Mouse (Mus musculus): Measurements from ENCODE around the gene Gm20498. TPM values are rescaled to one million over a fixed set of nuclear protein-coding genes. Genes with fewer than 3 reads are reported as not detected.

Gm20498 gene
- total and polyA plus RNA-seq, 2 experiments from 2014 or later, result 23.0 to 49.4 TPM

GRCm38 (mm10) chr12:81331937-81332874 lies 200.5 kb downstream of the Gm20498 start:
- 1% methylated on average over 52 of the region's 54 CpGs for WGBS
- Histone ChIP-seq H3K9ac (replicated peaks; ENCODE audit: low read length) (peak overlapping the region; percentile 94), H3K9me3 (ENCODE audit: low read length) (no peaks in the 10 kb centered on the region), H3K27ac (peak overlapping the region; percentile 93), H3K27me3 (ENCODE audit: insufficient read depth, low read length) (no peaks in the 10 kb centered on the region), H3K36me3 (ENCODE audit: insufficient read depth, low read length) (no peaks in the 10 kb centered on the region), H3K4me3 (ENCODE audit: low read length) (peak overlapping the region; percentile 74), H3K4me1 (ENCODE audit: insufficient read depth, low read length) (peaks cover 5% of the 10 kb centered on the region; the same call in 1 of the 2 replicates), H3K4me2 (ENCODE audit: low read depth, low read length) (peak overlapping the region; percentile 96)
- DNase-seq (ENCODE audit: low spot score), result peak; percentile 86
- TF ChIP-seq CTCF (IDR thresholded peaks at IDR 0.05; ENCODE audit: low read depth), result no peak
- peak; percentile 81 for ATAC-seq

GRCm38 (mm10) chr12:81331046-81331638 lies 201.6 kb downstream of the Gm20498 start:
- Histone ChIP-seq H3K4me2 (ENCODE audit: low read depth, low read length) (peak overlapping the region; percentile 96), H3K4me3 (ENCODE audit: low read length) (peak overlapping the region; percentile 74), H3K4me1 (ENCODE audit: insufficient read depth, low read length) (peaks cover 5% of the 10 kb centered on the region; the same call in 1 of the 2 replicates), H3K27me3 (ENCODE audit: insufficient read depth, low read length) (no peaks in the 10 kb centered on the region), H3K27ac (peak overlapping the region; percentile 48; the same call in 1 of the 2 replicates), H3K36me3 (ENCODE audit: insufficient read depth, low read length) (no peaks in the 10 kb centered on the region), H3K9ac (replicated peaks; ENCODE audit: low read length) (no peak overlapping the region), H3K9me3 (ENCODE audit: low read length) (no peaks in the 10 kb centered on the region)
- TF ChIP-seq CTCF (IDR thresholded peaks at IDR 0.05; ENCODE audit: low read depth), result no peak
- whole genome bisulfite sequencing, result 45% methylated on average over 5 of the region's 5 CpGs
- no peak for DNase-seq (ENCODE audit: low spot score)
- no peak for ATAC-seq

GRCm38 (mm10) chr12:81324991-81325390 lies 207.7 kb downstream of the Gm20498 start:
- no peak overlapping the region for H3K27ac ChIP-seq
- TF ChIP-seq CTCF (IDR thresholded peaks at IDR 0.05; ENCODE audit: low read depth), result no peak
- 82% methylated on average over 3 of the region's 3 CpGs for WGBS
- no peak for ATAC-seq
- H3K4me2 ChIP-seq (ENCODE audit: low read depth, low read length), result no peak overlapping the region
- H3K9ac ChIP-seq (replicated peaks; ENCODE audit: low read length), result no peak overlapping the region
- DNase-seq (ENCODE audit: low spot score), result no peak
- peaks cover 10% of the 10 kb centered on the region; the same call in 1 of the 2 replicates for H3K4me1 ChIP-seq (ENCODE audit: insufficient read depth, low read length)
- no peak overlapping the region for H3K4me3 ChIP-seq (ENCODE audit: low read length)
- no peaks in the 10 kb centered on the region for H3K9me3 ChIP-seq (ENCODE audit: low read length)
- no peaks in the 10 kb centered on the region for H3K27me3 ChIP-seq (ENCODE audit: insufficient read depth, low read length)
- H3K36me3 ChIP-seq (ENCODE audit: insufficient read depth, low read length), result no peaks in the 10 kb centered on the region

GRCm38 (mm10) chr12:81324116-81324515 lies 208.6 kb downstream of the Gm20498 start:
- ATAC-seq, result no peak
- Histone ChIP-seq H3K4me3 (ENCODE audit: low read length) (no peak overlapping the region), H3K36me3 (ENCODE audit: insufficient read depth, low read length) (no peaks in the 10 kb centered on the region), H3K9ac (replicated peaks; ENCODE audit: low read length) (no peak overlapping the region), H3K4me1 (ENCODE audit: insufficient read depth, low read length) (peaks cover 10% of the 10 kb centered on the region; the same call in 1 of the 2 replicates), H3K27me3 (ENCODE audit: insufficient read depth, low read length) (no peaks in the 10 kb centered on the region), H3K9me3 (ENCODE audit: low read length) (no peaks in the 10 kb centered on the region), H3K4me2 (ENCODE audit: low read depth, low read length) (no peak overlapping the region), H3K27ac (no peak overlapping the region)
- 96% methylated on average over 3 of the region's 3 CpGs for WGBS
- no peak for DNase-seq (ENCODE audit: low spot score)
- TF ChIP-seq CTCF (IDR thresholded peaks at IDR 0.05; ENCODE audit: low read depth), result no peak

DNA sequence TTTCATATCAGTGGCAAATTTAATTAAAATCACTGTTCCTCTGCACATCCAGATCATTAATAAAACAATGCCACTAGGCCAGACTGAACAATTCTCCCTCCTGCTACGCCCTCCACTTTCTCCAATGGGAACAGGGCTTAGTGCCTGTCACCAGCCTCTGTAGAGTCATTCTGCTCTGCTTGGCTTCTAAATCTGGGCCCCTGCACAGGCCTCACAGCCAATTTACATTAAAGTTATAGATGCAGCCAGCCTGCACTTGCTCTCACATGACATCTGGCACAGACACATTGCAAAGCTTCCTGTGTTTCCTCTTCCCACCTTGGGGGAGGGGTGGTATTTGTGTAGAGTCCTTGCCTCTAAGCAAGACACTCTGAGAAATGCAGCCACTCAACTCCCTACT lies 211.7 kb downstream of the Gm20498 start:
- TF ChIP-seq CTCF (IDR thresholded peaks at IDR 0.05; ENCODE audit: low read depth), result no peak
- ATAC-seq, result no peak
- Histone ChIP-seq H3K36me3 (ENCODE audit: insufficient read depth, low read length) (no peaks in the 10 kb centered on the region), H3K9ac (replicated peaks; ENCODE audit: low read length) (no peak overlapping the region), H3K4me1 (ENCODE audit: insufficient read depth, low read length) (peaks cover 10% of the 10 kb centered on the region; the same call in 1 of the 2 replicates), H3K4me3 (ENCODE audit: low read length) (no peak overlapping the region), H3K27me3 (ENCODE audit: insufficient read depth, low read length) (no peaks in the 10 kb centered on the region), H3K9me3 (ENCODE audit: low read length) (no peaks in the 10 kb centered on the region), H3K27ac (no peak overlapping the region), H3K4me2 (ENCODE audit: low read depth, low read length) (no peak overlapping the region)
- 58% methylated on average over 1 of the region's 1 CpGs for WGBS
- DNase-seq (ENCODE audit: low spot score), result no peak

GRCm38 (mm10) chr12:81317811-81318210 lies 214.9 kb downstream of the Gm20498 start:
- Histone ChIP-seq H3K27ac (no peak overlapping the region), H3K9me3 (ENCODE audit: low read length) (no peaks in the 10 kb centered on the region), H3K27me3 (ENCODE audit: insufficient read depth, low read length) (no peaks in the 10 kb centered on the region), H3K4me1 (ENCODE audit: insufficient read depth, low read length) (peaks cover 10% of the 10 kb centered on the region; the same call in 1 of the 2 replicates), H3K36me3 (ENCODE audit: insufficient read depth, low read length) (0 out of 2 replicates have a peak, but pooled peaks cover 4% of the 10 kb centered on the region), H3K9ac (replicated peaks; ENCODE audit: low read length) (no peak overlapping the region), H3K4me2 (ENCODE audit: low read depth, low read length) (no peak overlapping the region), H3K4me3 (ENCODE audit: low read length) (no peak overlapping the region)
- TF ChIP-seq CTCF (IDR thresholded peaks at IDR 0.05; ENCODE audit: low read depth), result no peak
- WGBS, result 8% methylated on average over 2 of the region's 2 CpGs
- no peak for ATAC-seq
- DNase-seq (ENCODE audit: low spot score), result no peak
